Mouse (Mus musculus) embryo, embryonic 11.5 days (tissue): Measurements from ENCODE around the gene Rpl32.

Source experiments
- DNase-seq: peaks from one replicate; pipeline ENCODE4 v3.0.0-alpha.2; 2012; ENCODE audit warnings: low read depth, low spot score

The Rpl32 gene

GRCm38 (mm10) chr6:115815041-115815440 lies 6.5 kb upstream of the Rpl32 start:
- no peak for DNase-seq

GRCm38 (mm10) chr6:115814104-115814503 lies 5.6 kb upstream of the Rpl32 start:
- DNase-seq = no peak

GRCm38 (mm10) chr6:115811606-115812005 lies 3.1 kb upstream of the Rpl32 start:
- DNase-seq = no peak

GRCm38 (mm10) chr6:115808196-115808487 lies 405 bp downstream of the Rpl32 start:
- no peak for DNase-seq

- no peak for DNase-seq
Observed at GRCm38 (mm10) chr6:115807464-115808195, 917 bp downstream of the Rpl32 start.

GRCm38 (mm10) chr6:115804432-115805192 lies 3.9 kb downstream of the Rpl32 start:
- DNase-seq = no peak

- peak; percentile 52 for DNase-seq
Observed at GRCm38 (mm10) chr6:115803541-115804382, 4.8 kb downstream of the Rpl32 start.

GRCm38 (mm10) chr6:115801811-115802210 lies 6.7 kb downstream of the Rpl32 start:
- DNase-seq = no peak

GRCm38 (mm10) chr6:115792691-115793215 lies 15.8 kb downstream of the Rpl32 start:
- no peak for DNase-seq

- DNase-seq = no peak
Observed at GRCm38 (mm10) chr6:115791842-115792686, 16.5 kb downstream of the Rpl32 start.

- no peak for DNase-seq
Observed at GRCm38 (mm10) chr6:115791016-115791415, 17.5 kb downstream of the Rpl32 start.

- no peak for DNase-seq
Observed at GRCm38 (mm10) chr6:115782781-115783180, 25.8 kb downstream of the Rpl32 start.

GRCm38 (mm10) chr6:115776363-115776762 lies 32.2 kb downstream of the Rpl32 start:
- no peak for DNase-seq

GRCm38 (mm10) chr6:115775838-115776237 lies 32.7 kb downstream of the Rpl32 start:
- DNase-seq = no peak

GRCm38 (mm10) chr6:115774501-115774921 lies 34.0 kb downstream of the Rpl32 start, which contains the start of gene Cand2:
Cand2 (plus strand) TSS chr6:115774538.
- peak; percentile 71 for DNase-seq

GRCm38 (mm10) chr6:115773966-115774413 lies 34.6 kb downstream of the Rpl32 start:
- DNase-seq = peak; percentile 63

- no peak for DNase-seq
Observed at GRCm38 (mm10) chr6:115772604-115773003, 35.9 kb downstream of the Rpl32 start.

GRCm38 (mm10) chr6:115772201-115772600 lies 36.3 kb downstream of the Rpl32 start:
- no peak for DNase-seq

GRCm38 (mm10) chr6:115770852-115771251 lies 37.7 kb downstream of the Rpl32 start:
- DNase-seq = no peak

GRCm38 (mm10) chr6:115770059-115770670 lies 38.4 kb downstream of the Rpl32 start:
- no peak for DNase-seq
